Mouse (Mus musculus) forebrain, embryonic 11.5 days (tissue): Measurements from ENCODE around the gene Gm15517. TPM values are rescaled to one million over a fixed set of nuclear protein-coding genes. Genes with fewer than 3 reads are reported as not detected.
A peak's percentile ranks its signal among the peaks of the same experiment; 100 is the strongest.
"Not testable (repeated sequence)": the region's sequence is repeated elsewhere in the genome, so short reads cannot be mapped to it uniquely, and the experiment has no call there.

ENCODE experiments used
- ATAC-seq: fragments of 200-750 bp; cut with Nextera tagmentation; replicated peaks from 2 replicates; pipeline ENCODE4 v1.8.0; 2017; ENCODE audit warnings: moderate TSS enrichment; ENCODE audit not compliant: low FRiP score
- DNase-seq: peaks from one replicate; pipeline ENCODE4 v3.0.0-alpha.2; 2017; ENCODE audit warnings: low spot score
- H3K27ac ChIP-seq: fragments of 300-500 bp; sonication (generic); 2 replicates; pipeline ENCODE4 v1.5.1; 2014; ENCODE audit warnings: low read depth, low read length
- H3K27me3 ChIP-seq: fragments of 300-500 bp; sonication (generic); 2 replicates; pipeline ENCODE4 v1.6.1; 2014; ENCODE audit warnings: mild to moderate bottlenecking, low read length, mixed read lengths; ENCODE audit not compliant: control insufficient read depth, insufficient read depth
- H3K36me3 ChIP-seq: fragments of 300-500 bp; sonication (generic); 2 replicates; pipeline ENCODE4 v1.6.1; 2014; ENCODE audit warnings: mild to moderate bottlenecking, low read length, moderate library complexity, mixed read lengths; ENCODE audit not compliant: control insufficient read depth, insufficient read depth
- H3K4me1 ChIP-seq: fragments of 300-500 bp; sonication (generic); replicated peaks from 2 replicates; pipeline ENCODE4 v1.6.1; 2014; ENCODE audit warnings: low read length, mixed read lengths; ENCODE audit not compliant: control insufficient read depth, insufficient read depth
- H3K4me2 ChIP-seq: fragments of 300-500 bp; sonication (generic); 2 replicates; pipeline ENCODE4 v1.6.1; 2014; ENCODE audit warnings: low read depth, mild to moderate bottlenecking, low read length, moderate library complexity, mixed read lengths; ENCODE audit not compliant: severe bottlenecking
- H3K4me3 ChIP-seq: fragments of 300-500 bp; sonication (generic); 2 replicates; pipeline ENCODE4 v1.5.1; 2014; ENCODE audit warnings: low read depth, low read length
- H3K9ac ChIP-seq: fragments of 300-500 bp; sonication (generic); 2 replicates; pipeline ENCODE4 v1.6.1; 2014; ENCODE audit warnings: low read length
- H3K9me3 ChIP-seq: fragments of 300-500 bp; sonication (generic); 2 replicates; pipeline ENCODE4 v1.6.1; 2016; ENCODE audit warnings: low read length, mixed read lengths; ENCODE audit not compliant: control insufficient read depth
- WGBS: fragments of 180-500 bp; shearing (Covaris S2); extraction: QIAGEN DNeasy Blood & Tissue Kit; methylation state at CpG from one replicate; pipeline ENCODE4 v1.1.7; 2014; 5-methylcytosine and 5-hydroxymethylcytosine counted together
- polyA plus RNA-seq: library from polyadenylated mRNA; unstranded; fragments of >200 nt; fragmentation: Nextera tagmentation; extraction: Ambion mirVana; gene quantifications from 2 replicates; pipeline ENCODE4 v1.2.1, GENCODE M21; 2014

Gm15517 gene
- polyA plus RNA-seq, 1 experiment from 2014 or later: not detected

GRCm38 (mm10) chr7:44297501-44297900, 36.3 kb downstream of the Gm15517 start:
- ATAC-seq, H3K27me3 ChIP-seq, H3K27ac ChIP-seq, DNase-seq, H3K4me3 ChIP-seq, H3K9me3 ChIP-seq, H3K4me2 ChIP-seq, H3K36me3 ChIP-seq, H3K4me1 ChIP-seq, H3K9ac ChIP-seq: not testable (repeated sequence)
- 95% methylated on average over 2 of the region's 2 CpGs for WGBS

DNA sequence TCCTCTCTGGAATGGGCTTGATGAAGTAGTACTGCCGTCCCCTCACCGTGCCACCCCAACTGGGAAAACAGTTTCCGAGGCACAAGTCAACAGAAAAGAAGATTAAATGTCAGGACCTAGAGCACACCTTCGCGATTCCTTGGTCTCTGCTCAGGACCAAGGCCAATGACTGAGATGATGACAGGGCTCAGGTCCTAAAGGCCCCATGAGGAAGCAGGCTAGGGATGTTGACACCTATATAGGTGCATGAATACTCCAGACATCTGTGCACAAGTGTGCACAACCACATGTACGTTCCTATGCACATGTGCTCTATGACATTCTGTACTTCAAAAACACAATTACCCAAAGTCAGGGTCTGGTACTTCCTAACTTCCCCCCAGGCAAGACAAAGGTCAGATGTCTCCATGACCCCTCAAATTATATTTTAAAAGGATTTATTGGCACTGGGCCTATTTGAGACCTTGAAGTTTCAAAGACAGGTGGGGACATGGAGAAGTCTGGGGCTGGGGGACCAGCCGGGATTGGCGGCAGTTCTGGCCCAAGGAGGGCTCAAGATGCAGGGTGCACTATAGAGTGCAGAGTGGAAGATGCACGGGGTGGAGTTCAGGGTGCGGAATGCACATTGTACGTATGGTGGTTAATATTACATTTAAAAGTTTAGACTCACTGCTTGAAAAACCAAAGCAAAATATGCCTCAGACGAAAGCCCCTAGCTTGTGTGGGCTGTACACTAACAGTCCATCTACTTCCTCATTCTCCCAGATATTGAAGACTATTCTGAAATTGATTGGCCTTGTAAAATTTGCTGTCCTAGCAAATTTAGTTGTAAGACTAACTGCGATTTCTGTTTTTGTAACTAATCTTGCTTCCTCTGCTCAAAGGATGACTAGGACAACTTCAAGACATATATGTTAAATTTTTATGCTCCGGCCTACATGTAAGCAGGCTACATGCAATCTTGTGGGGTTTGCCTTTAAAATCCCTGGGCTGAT, 42.4 kb downstream of the Gm15517 start:
- no peak for ATAC-seq
- peak overlapping the region; percentile 97 for H3K9ac ChIP-seq
- H3K4me1 ChIP-seq: peaks cover 9% of the 10 kb centered on the region
- peak overlapping the region; percentile 93 for H3K27ac ChIP-seq
- no peak for DNase-seq
- no peaks in the 10 kb centered on the region; the same call in 1 of the 2 replicates for H3K27me3 ChIP-seq
- peak overlapping the region; percentile 86 for H3K4me2 ChIP-seq
- H3K36me3 ChIP-seq: no peaks in the 10 kb centered on the region
- WGBS: 85% methylated on average over 14 of the region's 14 CpGs
- H3K9me3 ChIP-seq: no peaks in the 10 kb centered on the region
- peak overlapping the region; percentile 68 for H3K4me3 ChIP-seq

DNA sequence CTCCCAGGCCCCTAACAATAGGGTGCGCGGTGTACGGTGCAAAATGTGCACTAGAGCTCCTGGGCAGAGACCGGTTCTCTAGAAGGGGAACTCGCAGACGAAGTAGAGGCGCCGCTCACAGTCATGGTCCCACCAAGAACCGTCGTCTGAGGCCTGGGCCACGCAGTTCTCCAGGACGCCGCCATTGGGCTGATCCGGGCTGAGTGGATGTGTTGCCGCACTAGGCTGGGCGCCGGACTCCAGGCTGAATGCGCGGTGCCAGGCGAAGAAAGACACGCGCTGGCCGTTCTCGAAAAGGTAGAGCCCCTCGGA, 43.2 kb downstream of the Gm15517 start:
- Histone ChIP-seq H3K36me3 (no peaks in the 10 kb centered on the region), H3K4me3 (peak overlapping the region; percentile 68), H3K4me2 (peak overlapping the region; percentile 86), H3K9ac (peak overlapping the region; percentile 97), H3K27me3 (no peaks in the 10 kb centered on the region; the same call in none of the 2 replicates), H3K9me3 (no peaks in the 10 kb centered on the region), H3K4me1 (peaks cover 9% of the 10 kb centered on the region), H3K27ac (peak overlapping the region; percentile 93)
- WGBS: 1% methylated on average over 25 of the region's 25 CpGs
- ATAC-seq: peak; percentile 46
- no peak for DNase-seq

GRCm38 (mm10) chr7:44304775-44305641, 43.8 kb downstream of the Gm15517 start:
- no peaks in the 10 kb centered on the region for H3K9me3 ChIP-seq
- peak overlapping the region; percentile 86 for H3K4me2 ChIP-seq
- under 1% methylated on average over 49 of the region's 49 CpGs for WGBS
- DNase-seq: peak; percentile 99
- H3K27ac ChIP-seq: peak overlapping the region; percentile 93
- peak; percentile 94 for ATAC-seq
- peaks cover 2% of the 10 kb centered on the region for H3K27me3 ChIP-seq
- peak overlapping the region; percentile 68 for H3K4me3 ChIP-seq
- peak overlapping the region; percentile 97 for H3K9ac ChIP-seq
- peaks cover 9% of the 10 kb centered on the region for H3K4me1 ChIP-seq
- no peaks in the 10 kb centered on the region for H3K36me3 ChIP-seq

GRCm38 (mm10) chr7:44305686-44306085, 44.4 kb downstream of the Gm15517 start:
- H3K9me3 ChIP-seq: no peaks in the 10 kb centered on the region
- ATAC-seq (no peak), DNase-seq (peak; percentile 69)
- no peak overlapping the region for H3K27ac ChIP-seq
- H3K36me3 ChIP-seq: no peaks in the 10 kb centered on the region
- H3K4me2 ChIP-seq: peak overlapping the region; percentile 86
- H3K9ac ChIP-seq: 0 out of 2 replicates have a peak overlapping the region, but pooled peaks have one; percentile 6
- H3K4me1 ChIP-seq: peaks cover 11% of the 10 kb centered on the region
- WGBS: 9% methylated on average over 16 of the region's 16 CpGs
- peaks cover 2% of the 10 kb centered on the region for H3K27me3 ChIP-seq
- H3K4me3 ChIP-seq: peak overlapping the region; percentile 68; the same call in 1 of the 2 replicates

DNA sequence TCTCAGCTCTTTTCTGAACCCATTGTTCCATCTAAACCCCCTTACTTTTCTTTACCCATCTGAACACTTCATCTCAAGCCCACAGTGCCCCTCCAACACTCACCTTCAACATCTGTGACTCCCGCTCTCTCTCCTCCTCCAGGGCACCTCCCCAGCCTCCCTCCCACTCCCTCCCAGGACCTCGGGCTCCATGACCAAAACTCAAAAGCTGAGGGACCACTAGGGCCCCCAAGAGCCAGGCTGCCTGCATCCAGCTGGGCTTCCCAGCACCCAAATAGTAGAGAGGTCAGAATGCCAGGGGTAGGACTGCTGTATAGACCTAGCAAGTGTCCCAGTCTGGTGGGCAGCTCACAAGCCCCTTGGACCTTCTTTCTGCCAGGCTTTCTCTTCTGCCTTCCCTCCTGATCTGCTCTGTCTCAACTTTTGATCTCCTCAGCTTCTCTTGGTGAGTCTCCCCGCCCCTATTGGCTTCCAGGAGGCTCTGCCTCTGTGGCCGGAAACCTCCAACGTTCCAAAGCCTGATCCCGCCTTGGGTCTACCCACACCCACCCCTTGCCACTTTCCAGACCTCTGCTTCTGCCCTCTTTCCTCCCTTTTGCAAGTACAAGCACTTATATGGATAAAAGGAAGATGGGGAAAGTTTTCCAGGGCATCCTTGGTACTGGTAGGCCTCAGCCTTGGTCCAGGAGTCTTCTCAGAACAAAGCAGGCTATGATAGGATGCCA, 45.4 kb downstream of the Gm15517 start, which contains the start of gene Clec11a:
Gene Clec11a, minus strand, starts transcription at position 387 of the 725 bp plus-strand sequence.
- Histone ChIP-seq H3K4me1 (peaks cover 20% of the 10 kb centered on the region), H3K36me3 (no peaks in the 10 kb centered on the region), H3K9ac (0 out of 2 replicates have a peak within 1 kb of the TSS, but pooled peaks have one; percentile 6), H3K27ac (no peak within 1 kb of the TSS), H3K9me3 (no peaks in the 10 kb centered on the region), H3K27me3 (peaks cover 2% of the 10 kb centered on the region), H3K4me2 (peak within 1 kb of the TSS; percentile 86), H3K4me3 (peak within 1 kb of the TSS; percentile 68; the same call in 1 of the 2 replicates)
- no peak for ATAC-seq
- WGBS: 69% methylated on average over 6 of the region's 6 CpGs
- no peak for DNase-seq

DNA sequence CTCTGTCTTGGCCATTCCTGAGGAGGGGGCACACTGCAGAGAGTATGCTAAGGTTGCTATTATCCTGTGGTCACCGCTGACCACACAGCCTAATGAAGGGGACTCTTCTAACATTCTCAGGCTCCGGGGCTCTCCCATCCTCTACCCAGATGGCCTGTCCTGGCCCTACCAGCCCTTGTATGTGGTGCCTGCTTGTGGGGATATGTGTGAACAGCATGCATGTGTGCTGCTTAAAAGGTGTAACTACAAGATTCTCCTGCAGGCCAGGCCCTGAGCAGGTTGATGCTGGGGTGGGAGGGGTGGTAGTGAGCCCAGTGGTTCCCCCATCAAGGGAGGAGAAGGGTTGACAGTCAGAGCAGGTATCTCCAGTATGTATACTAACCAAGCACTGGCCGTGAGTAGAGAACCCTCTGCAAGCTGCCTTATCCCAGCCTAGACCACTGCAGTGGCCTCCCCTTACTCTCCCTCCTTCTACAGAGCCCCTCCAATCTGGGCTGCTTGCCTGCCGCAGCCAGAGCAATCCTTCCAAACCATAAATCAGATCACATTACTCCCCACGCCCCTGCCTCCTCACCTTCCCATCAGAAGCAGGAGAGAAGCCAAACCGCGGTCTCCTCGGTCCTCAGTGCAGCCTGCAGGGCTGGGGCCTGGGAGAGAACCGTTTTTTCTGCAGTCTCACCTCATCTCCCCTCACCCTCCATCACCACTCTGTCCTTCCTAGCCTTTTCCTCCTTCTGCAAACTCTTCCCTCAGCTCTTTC, 46.2 kb downstream of the Gm15517 start:
- no peak overlapping the region for H3K4me3 ChIP-seq
- H3K4me1 ChIP-seq: peaks cover 22% of the 10 kb centered on the region
- H3K9ac ChIP-seq: no peak overlapping the region
- no peaks in the 10 kb centered on the region for H3K36me3 ChIP-seq
- WGBS: 49% methylated on average over 9 of the region's 9 CpGs
- DNase-seq (no peak), ATAC-seq (no peak)
- peaks cover 2% of the 10 kb centered on the region for H3K27me3 ChIP-seq
- H3K27ac ChIP-seq: no peak overlapping the region
- no peaks in the 10 kb centered on the region for H3K9me3 ChIP-seq
- no peak overlapping the region for H3K4me2 ChIP-seq
